Mouse (Mus musculus): ENCODE data around the gene Olfr904.
"Not testable (repeated sequence)": the region's sequence is repeated elsewhere in the genome, so short reads cannot be mapped to it uniquely, and the experiment has no call there.

Gene Olfr904

DNA sequence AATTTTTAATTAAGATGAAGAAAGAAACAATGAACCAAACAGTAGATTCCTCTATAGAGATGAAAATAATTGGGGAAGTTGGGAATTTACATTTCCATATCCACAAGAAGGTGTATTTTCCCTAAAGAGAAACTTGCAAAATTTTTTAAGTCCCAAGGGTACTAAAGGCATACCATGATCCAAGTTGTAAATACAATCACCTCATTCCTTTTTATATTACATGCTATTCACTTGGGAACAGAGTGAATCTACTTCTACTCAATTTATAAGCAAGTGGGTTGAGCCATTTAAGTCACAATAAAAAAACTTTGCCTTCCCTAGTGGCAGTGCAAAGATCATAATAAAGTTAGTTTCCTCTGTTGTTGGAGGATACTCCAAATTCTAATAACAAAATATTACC is at the start of gene Olfr904:
TSS of gene Olfr904 (plus strand) at position 301 of the 400 bp plus-strand sequence.
- DNase-seq (ENCODE audit: low read depth) = no peak

DNA sequence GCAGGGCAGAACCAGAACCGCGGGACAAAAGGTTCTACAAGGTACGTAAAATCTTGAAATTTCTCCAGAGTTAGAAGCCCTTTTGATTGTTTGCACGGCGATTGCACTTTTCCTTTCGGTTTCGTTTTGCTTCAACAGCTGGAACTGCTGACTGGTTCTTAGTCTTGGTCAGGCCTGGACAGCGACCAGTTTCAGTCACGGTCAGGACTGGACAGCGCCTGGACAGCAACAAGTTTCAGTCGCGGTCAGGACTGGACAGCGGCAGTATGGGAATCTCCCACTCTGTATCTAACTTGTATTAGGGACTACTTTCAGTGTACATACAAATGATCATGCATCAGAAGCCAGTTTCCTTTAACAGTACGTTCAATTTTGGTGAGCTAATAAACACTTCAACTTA is 49.4 kb upstream of the Olfr904 start:
- DNase-seq (ENCODE audit: low read depth) = not testable (repeated sequence)

DNA sequence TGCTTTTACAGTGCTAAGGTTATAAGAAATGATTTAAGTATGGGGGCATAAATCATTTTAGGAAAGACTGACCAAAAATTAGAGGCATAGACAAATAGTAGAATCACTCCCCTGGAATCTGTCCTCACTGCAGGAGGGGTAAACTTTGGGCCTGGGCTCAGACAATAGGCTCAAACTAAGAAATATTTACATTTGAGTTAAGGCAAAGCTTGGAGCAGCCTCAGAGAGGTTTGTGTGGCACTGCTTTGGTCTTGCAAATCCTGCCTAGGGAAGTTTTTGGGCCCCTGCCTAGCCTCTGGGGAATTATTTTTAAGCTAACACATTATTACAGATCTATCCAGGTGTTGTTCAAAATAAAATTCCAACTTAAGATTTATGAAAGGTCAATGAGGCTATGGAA is 39.1 kb upstream of the Olfr904 start:
- DNase-seq (ENCODE audit: low read depth) = no peak

DNA sequence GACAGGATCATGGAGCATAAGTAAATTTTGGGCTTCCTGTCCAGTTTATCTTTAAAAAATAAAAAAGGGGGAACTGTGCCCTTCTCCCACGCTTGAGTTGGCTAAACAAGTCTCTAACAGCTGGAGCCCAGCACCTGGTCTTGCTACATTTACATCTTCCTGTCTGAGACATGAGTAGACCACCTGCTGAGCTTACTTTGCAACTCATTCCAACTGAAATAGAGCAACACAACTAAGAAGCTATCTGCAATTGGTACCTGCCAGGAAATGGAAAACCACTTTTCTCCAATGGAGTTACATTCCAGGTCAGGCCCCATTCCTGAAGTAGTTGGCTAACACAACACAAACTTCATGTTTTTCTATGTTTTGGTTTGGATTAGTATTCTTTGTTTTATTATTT is 35.9 kb upstream of the Olfr904 start:
- DNase-seq (ENCODE audit: low read depth) = no peak

DNA sequence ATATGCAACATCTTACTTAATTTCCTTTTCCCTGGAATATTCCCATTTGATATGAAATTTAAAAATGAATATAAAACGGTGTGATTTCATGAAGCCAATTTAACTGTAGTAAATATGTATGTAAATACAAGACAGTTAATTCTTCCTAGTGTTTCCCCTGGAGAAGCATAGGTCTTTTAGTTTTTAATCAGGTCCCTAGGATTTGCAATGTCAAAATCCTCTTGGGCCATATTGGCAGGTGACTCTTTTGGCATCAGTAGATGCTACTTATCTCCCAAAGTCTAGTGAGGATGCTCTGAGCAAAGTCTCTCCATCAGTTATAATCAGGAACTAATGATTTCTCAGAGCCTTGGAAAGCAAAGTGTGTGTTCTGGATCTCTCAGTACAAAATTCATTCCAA is 33.8 kb upstream of the Olfr904 start, which contains the start of gene Olfr901:
TSS of gene Olfr901 (plus strand) at position 301 of the 400 bp plus-strand sequence.
- DNase-seq (ENCODE audit: low read depth) = no peak

DNA sequence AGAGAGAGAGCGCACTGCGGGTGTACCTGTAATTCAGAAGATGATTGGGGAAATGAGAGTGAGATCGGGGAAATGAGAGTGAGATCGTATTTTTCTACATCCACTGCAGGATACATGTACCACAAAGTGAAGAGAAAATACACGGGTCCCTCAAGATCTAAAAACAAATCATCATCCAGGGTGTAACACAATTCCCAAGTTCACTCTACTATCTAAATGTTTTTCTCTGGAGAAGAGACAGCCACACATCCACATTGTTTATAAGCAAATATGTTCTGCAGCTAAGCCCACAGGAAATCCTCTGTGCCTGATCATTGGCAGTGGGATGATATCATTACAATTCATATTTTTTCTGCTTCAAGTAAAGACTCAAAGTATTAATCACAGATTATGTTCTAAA is 15.6 kb upstream of the Olfr904 start, which contains the start of gene Olfr902:
TSS of gene Olfr902 (plus strand) at position 301 of the 400 bp plus-strand sequence.
- no peak for DNase-seq (ENCODE audit: low read depth)

DNA sequence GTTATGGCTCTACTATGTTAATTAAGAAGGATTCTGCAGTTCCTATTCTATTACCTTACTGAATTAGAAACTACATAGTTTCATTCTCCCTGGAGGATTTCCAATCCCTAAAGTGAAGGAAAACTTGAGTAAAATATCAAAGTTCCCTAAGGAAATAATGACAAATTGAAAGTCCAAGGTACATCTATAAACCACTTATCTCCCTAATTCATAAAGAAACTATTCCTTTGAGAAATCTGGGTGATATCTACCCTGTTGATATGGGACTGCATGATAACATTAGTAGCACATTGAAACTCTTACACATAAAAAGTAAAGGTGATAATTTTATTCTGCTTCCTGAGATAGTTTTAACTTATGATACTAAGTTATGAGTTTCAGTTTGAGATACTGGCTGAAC is 7.9 kb downstream of the Olfr904 start, which contains the start of gene Olfr905:
TSS of gene Olfr905 (plus strand) at position 301 of the 400 bp plus-strand sequence.
- DNase-seq (ENCODE audit: low read depth) = no peak

DNA sequence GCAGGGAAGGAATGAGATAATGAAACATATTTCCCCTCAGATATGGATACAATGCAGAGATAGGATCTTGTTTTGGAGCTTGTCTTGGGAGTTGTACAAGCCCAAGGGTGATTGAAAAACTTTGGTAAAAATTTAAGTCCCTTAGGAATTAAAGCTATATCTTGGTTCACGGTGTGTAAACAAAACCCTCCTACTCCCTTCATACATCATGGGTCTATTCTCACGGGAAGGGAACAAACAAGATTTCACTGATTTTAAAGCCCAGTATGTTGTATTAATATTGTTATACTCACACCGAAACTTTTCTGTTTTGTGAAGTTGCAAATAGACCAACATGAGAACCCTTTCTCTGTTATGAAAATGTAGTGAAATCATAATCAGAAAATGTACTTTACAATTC is 23.8 kb downstream of the Olfr904 start, which contains the start of gene Olfr906:
TSS of gene Olfr906 (plus strand) at position 301 of the 400 bp plus-strand sequence.
- DNase-seq (ENCODE audit: low read depth) = no peak

DNA sequence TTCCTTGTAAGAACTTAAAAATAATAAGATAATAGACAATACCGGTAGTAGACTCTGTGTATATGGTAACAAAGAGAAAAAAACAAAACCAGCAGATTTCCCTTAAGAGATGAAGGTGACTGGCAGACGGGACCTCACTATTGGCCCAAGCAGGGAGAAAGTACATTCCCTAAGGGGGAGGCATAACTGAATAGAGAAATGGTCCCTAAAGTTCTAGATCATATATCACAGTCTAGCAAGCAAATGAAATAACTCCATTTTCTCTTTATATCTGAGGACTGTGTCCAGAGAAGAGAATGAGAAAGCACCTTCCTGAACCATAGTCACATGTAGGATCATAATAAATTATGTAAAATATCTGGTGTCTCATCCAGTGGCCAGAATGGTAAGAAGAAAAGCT is 32.6 kb downstream of the Olfr904 start, which contains the start of gene Olfr907:
TSS of gene Olfr907 (plus strand) at position 301 of the 400 bp plus-strand sequence.
- DNase-seq (ENCODE audit: low read depth) = no peak

DNA sequence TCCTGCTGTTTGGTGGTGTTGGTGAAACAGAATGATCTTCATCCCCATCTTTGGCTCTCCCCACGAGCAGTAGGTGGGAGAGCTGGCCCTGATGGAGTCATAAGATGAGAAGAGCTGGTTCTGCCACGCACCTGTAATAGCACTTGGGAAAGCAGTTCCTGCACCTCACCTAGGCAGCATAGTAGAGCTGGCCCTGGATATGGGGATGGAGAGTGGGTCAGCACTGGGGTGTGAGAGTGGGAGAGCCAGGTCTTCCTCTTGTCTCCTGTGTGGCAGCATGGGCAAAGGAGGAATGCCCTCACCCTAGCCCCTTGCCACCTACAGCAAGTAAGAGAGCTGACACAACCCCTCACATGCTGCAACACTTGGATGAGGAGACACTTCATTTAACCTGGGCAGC is 49.4 kb downstream of the Olfr904 start:
- DNase-seq (ENCODE audit: low read depth) = no peak
